Mouse (Mus musculus) forebrain, embryonic 13.5 days (tissue): ENCODE results near the gene Zzz3. TPM values are rescaled to one million over a fixed set of nuclear protein-coding genes. Genes with fewer than 3 reads are reported as not detected.

Source experiments
- ATAC-seq: fragments of 200-750 bp; cut with Nextera tagmentation; 2 replicates; pipeline ENCODE4 v1.8.0; 2017
- H3K27ac ChIP-seq: fragments of 300-500 bp; sonication (generic); 2 replicates; pipeline ENCODE4 v1.5.1; 2015; ENCODE audit warnings: inconsistent platforms, mild to moderate bottlenecking, moderate library complexity
- H3K27me3 ChIP-seq: fragments of 300-500 bp; sonication (generic); 2 replicates; pipeline ENCODE4 v1.6.1; 2015; ENCODE audit warnings: mild to moderate bottlenecking, inconsistent platforms
- H3K36me3 ChIP-seq: fragments of 300-500 bp; sonication (generic); 2 replicates; pipeline ENCODE4 v1.6.1; 2015; ENCODE audit warnings: mild to moderate bottlenecking, inconsistent platforms; ENCODE audit not compliant: poor library complexity, severe bottlenecking
- H3K4me1 ChIP-seq: fragments of 300-500 bp; sonication (generic); 2 replicates; pipeline ENCODE4 v1.6.1; 2015; ENCODE audit warnings: inconsistent platforms
- H3K4me2 ChIP-seq: fragments of 300-500 bp; sonication (generic); 2 replicates; pipeline ENCODE4 v1.6.1; 2015; ENCODE audit warnings: inconsistent platforms, mild to moderate bottlenecking, moderate library complexity
- H3K4me3 ChIP-seq: fragments of 300-500 bp; sonication (generic); 2 replicates; pipeline ENCODE4 v1.5.1; 2015; ENCODE audit warnings: mild to moderate bottlenecking, inconsistent platforms
- H3K9ac ChIP-seq: fragments of 300-500 bp; sonication (generic); 2 replicates; pipeline ENCODE4 v1.6.1; 2015; ENCODE audit warnings: mild to moderate bottlenecking, inconsistent platforms
- H3K9me3 ChIP-seq: fragments of 300-500 bp; sonication (generic); replicated peaks from 2 replicates; pipeline ENCODE4 v1.6.1; 2016; ENCODE audit warnings: inconsistent platforms
- WGBS: fragments of 180-500 bp; shearing (Covaris S2); methylation state at CpG from one replicate; pipeline ENCODE4 v1.1.7; 2015; 5-methylcytosine and 5-hydroxymethylcytosine counted together
- polyA plus RNA-seq: library from polyadenylated mRNA; unstranded; fragments of >200 nt; fragmentation: Nextera tagmentation; extraction: Ambion mirVana; gene quantifications from 2 replicates; pipeline ENCODE4 v1.2.1, GENCODE M21; 2015

The Zzz3 gene
- 39.4 and 46.6 TPM in 2 replicates for polyA plus RNA-seq

DNA sequence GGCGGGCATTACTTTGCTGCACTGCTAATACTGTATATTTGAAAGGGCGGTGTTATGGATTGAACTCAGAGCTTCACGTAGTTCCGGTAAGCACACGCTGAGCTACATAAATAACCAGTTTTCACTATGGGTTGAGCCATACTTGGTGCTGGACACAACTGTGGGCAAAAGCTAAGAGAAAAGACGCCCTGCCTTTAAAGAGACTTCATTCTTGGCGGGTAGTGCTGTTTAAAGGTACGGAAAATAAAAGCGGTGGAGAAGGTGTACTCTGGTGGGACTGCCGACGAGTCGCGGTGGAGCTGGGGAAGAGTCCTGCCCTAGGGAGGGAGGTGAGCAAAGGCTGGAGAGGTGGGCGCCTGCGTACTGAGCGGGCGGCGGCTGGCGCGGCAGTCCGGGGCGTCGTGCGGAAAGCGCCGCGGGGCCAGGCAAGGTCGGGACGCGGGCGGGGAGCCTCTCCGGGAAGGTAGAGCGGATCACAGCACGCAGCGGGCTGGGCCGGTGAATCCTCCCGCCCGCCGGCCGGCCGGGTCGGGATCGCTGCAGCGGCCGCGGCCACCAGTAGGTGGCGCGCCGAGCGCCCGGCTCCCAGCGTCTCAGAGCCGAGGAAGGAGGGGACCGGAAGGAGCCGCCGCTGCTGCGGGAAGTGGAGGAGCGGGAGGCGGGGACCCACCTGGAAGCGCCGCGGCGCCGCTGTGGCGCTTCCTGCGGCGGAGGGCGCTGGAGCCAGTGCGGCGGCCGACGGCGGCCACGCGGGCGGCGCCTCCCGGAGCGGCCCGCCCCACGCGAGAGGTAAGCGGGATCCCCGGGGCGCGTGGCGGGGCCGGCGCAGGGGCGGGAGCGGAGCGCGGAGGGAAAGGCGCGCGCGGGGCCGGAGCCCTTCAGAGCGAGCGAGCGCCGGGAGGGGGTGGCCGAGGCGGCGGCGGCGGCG, at the start of gene Zzz3:
Gene Zzz3, plus strand, starts transcription at position 124 of the 928 bp plus-strand sequence.
- H3K4me3 ChIP-seq: peak within 1 kb of the TSS; percentile 79
- H3K9ac ChIP-seq: peak within 1 kb of the TSS; percentile 93
- H3K27me3 ChIP-seq: no peaks in the 10 kb centered on the region
- WGBS: under 1% methylated on average over 74 of the region's 108 CpGs
- peaks cover 24% of the 10 kb centered on the region for H3K36me3 ChIP-seq
- peaks cover 35% of the 10 kb centered on the region for H3K4me1 ChIP-seq
- H3K9me3 ChIP-seq: no peaks in the 10 kb centered on the region
- H3K4me2 ChIP-seq: peak within 1 kb of the TSS; percentile 80
- H3K27ac ChIP-seq: peak within 1 kb of the TSS; percentile 98
- peak; percentile 92 for ATAC-seq

DNA sequence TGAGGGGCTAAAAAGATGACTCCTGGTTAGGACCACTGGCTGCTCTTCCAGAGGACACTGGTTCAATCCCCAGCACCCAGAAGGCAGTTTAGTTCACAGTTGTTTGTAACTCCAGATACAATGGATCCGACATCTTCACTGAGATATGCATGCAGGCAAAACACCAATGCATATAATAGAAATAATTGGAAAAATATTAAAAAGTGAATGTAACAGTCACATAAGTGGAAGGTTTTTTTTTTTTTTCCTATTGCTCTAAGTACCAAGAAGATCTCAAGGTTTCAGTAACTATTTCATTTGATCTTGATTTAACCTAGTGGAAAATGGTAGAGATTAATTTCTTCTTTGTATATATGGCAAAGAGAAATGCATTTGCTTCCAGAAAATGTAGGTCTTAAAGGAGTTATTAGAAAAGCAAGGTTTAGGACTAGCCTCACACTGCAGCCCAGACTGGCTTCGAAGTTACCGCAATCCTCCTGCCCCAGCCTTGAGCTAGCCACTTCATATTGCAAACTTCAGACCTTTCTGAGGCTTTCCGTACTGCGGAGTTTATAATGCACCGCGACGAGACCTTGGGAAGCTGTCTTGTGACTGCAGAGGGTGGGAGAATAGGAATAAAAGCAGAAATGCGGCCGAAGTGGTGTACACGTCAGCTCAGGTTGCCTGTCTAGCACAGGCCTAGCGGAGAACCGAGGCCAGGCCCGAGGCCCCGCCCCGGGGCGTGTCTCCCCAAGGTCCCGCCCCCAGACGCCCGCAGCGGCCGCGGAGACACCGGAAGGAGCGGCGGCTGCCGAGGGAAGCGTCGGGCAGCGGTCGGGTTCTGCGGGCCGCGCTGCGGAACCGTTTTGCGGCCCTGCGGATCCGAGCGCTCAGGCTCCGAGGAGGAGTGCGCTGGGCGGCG, 49.3 kb upstream of the Zzz3 start, which contains the start of gene Usp33:
Gene Usp33, plus strand, starts transcription at position 747 of the 901 bp plus-strand sequence.
- WGBS: 7% methylated on average over 40 of the region's 44 CpGs
- peak; percentile 99 for ATAC-seq
- H3K36me3 ChIP-seq: no peaks in the 10 kb centered on the region

DNA sequence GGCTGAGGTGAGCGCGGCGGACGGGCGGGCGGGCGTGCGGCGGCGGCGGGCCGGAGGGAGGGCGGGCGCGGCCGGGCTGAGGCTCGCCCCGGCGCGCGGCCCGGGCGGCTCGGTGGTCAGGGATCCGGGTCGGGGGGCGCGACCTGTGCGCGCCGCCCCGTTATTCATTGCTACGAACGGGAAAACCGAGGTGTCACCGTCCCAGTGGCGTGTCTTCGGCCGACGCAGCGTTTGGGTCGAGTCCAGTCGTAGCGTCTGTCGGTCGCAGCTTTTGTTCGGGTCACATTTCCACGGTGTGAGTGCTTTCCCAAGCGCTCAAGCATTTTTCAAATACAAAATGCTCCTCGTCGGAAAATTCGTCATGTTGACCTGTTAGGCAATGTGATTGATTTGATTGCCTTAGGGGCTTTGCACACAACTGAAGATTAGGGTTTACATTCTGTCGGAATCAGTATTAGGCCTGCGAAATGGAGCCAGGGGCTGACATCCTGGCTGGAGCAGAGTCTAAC, 48.6 kb upstream of the Zzz3 start:
- Histone ChIP-seq H3K4me3 (peak overlapping the region; percentile 78), H3K4me1 (peaks cover 29% of the 10 kb centered on the region), H3K9me3 (no peaks in the 10 kb centered on the region), H3K27ac (peak overlapping the region; percentile 54), H3K9ac (peak overlapping the region; percentile 86), H3K27me3 (no peaks in the 10 kb centered on the region), H3K36me3 (no peaks in the 10 kb centered on the region), H3K4me2 (peak overlapping the region; percentile 63)
- no peak for ATAC-seq
- WGBS: under 1% methylated on average over 39 of the region's 54 CpGs

More for the DNA sequence above, 49.3 kb upstream of the Zzz3 start, which contains the start of gene Usp33:
- H3K4me2 ChIP-seq: peak within 1 kb of the TSS; percentile 63
- H3K9ac ChIP-seq: peak within 1 kb of the TSS; percentile 86
- peaks cover 28% of the 10 kb centered on the region for H3K4me1 ChIP-seq
- H3K9me3 ChIP-seq: no peaks in the 10 kb centered on the region
- peak within 1 kb of the TSS; percentile 61 for H3K27ac ChIP-seq
- peak within 1 kb of the TSS; percentile 78 for H3K4me3 ChIP-seq
- no peaks in the 10 kb centered on the region for H3K27me3 ChIP-seq

DNA sequence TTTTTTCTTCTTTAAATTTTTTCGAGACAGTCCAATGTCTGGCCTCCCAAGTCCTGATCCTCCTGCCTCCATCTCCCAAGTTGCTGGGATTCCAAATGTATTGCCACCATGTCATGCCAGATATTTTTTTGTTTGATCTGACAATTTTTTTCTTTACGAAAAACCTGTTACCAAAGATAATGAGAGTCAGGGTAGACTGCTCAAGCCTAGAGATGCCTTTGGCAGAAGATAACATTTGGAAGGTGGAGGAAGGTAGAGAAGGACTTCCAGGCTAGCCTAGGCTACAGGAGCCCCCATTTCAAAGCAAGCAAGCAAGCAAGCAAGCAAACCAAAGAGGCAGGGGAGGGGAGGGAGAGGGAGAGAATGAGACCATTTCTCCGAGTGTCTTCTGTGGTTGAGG, 48.0 kb upstream of the Zzz3 start:
- peak overlapping the region; percentile 63 for H3K4me2 ChIP-seq
- no peak overlapping the region for H3K27ac ChIP-seq
- peak overlapping the region; percentile 78 for H3K4me3 ChIP-seq
- 51% methylated on average over 3 of the region's 3 CpGs for WGBS
- H3K27me3 ChIP-seq: no peaks in the 10 kb centered on the region
- no peaks in the 10 kb centered on the region for H3K36me3 ChIP-seq
- peak overlapping the region; percentile 86 for H3K9ac ChIP-seq
- no peak for ATAC-seq
- peaks cover 29% of the 10 kb centered on the region for H3K4me1 ChIP-seq
- H3K9me3 ChIP-seq: no peaks in the 10 kb centered on the region

DNA sequence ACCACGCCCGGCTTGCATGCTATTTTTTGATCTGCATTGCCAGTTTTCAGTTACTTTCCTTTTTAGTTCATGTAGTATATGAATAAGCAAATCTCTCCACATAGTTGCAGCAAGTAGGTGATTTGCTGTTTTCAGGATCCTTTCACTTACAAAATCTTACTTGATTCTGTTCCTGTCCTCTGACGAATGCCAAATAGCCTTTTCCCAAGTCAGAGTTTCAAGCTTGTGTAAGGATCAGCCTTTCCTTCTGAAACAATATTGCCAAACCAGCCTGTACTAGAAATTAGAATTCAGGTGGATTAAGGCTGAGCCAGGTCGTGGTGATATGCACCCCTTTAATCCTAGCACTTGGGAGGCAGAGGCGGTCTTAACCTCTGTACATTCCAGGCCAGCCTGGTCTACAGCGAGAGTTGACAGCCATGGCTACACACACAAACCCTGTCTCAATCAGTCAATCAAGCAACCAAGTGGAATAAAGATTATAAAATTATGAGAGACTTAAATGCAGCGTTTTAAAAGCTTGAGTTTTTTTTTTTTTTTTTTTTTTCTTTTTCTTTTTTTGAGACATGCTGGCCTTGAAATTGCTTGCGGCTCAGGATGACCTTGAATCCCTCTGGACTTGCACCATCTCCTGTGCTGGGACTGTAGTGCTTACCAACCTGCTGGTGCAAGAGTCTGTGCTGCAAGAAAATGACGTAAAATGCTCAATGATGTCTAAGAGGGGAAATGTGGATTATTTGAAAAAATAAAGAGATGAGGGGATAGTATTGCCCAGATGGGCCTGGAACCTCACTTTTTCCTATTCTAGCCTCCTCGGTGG, 47.1 kb upstream of the Zzz3 start:
- Histone ChIP-seq H3K4me2 (peak overlapping the region; percentile 20; the same call in 1 of the 2 replicates), H3K4me3 (no peak overlapping the region), H3K4me1 (peaks cover 33% of the 10 kb centered on the region), H3K9me3 (no peaks in the 10 kb centered on the region), H3K27ac (no peak overlapping the region), H3K9ac (no peak overlapping the region), H3K36me3 (no peaks in the 10 kb centered on the region), H3K27me3 (no peaks in the 10 kb centered on the region)
- 89% methylated on average over 10 of the region's 10 CpGs for WGBS
- ATAC-seq: no peak

DNA sequence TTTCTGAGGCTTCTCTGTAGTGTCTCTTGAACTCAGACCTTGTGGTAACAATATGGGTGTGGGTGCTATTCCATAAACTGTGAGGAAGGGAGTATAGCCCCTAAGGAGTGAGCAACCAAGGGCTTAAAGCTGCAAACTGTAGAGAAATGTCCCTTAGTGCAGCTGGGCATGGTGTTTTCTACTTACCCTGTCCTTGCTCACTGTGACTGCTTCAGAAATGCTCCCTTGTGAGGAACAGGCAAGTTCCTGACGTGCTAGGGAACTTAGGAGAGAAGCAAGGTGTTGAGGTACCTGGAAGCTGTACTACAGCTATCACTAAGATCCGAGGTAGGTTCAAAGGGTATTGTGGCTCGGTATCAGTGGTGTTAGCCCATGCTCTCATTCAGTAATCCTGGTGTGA, 44.8 kb upstream of the Zzz3 start:
- Histone ChIP-seq H3K27me3 (no peaks in the 10 kb centered on the region), H3K36me3 (no peaks in the 10 kb centered on the region), H3K4me1 (peaks cover 36% of the 10 kb centered on the region), H3K4me2 (no peak overlapping the region), H3K27ac (no peak overlapping the region), H3K4me3 (no peak overlapping the region), H3K9ac (no peak overlapping the region), H3K9me3 (no peaks in the 10 kb centered on the region)
- 80% methylated on average over 3 of the region's 3 CpGs for WGBS
- ATAC-seq: no peak

DNA sequence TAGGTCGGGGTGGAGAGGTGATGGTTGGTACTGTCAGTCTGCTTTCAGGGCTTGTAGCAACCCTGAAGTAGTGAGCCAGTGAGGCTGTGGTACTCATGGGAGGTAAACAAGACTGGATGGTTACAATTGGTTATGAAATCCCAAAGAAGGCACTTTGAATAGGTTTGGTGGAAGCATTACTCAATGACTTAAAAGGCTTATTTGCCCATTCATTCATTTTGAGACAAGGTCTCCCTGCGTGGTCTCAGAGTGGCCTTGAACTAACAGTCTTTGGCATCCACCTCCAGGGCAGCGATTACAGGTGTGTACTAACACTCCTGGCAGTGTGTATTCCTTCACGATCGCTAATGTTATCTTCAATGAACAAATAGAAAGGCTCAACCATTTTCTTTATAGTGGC, 44.3 kb upstream of the Zzz3 start:
- Histone ChIP-seq H3K4me3 (no peak overlapping the region), H3K4me2 (no peak overlapping the region), H3K4me1 (peaks cover 36% of the 10 kb centered on the region), H3K36me3 (no peaks in the 10 kb centered on the region), H3K27ac (no peak overlapping the region), H3K27me3 (no peaks in the 10 kb centered on the region), H3K9me3 (no peaks in the 10 kb centered on the region), H3K9ac (no peak overlapping the region)
- ATAC-seq: no peak
- WGBS: 81% methylated on average over 5 of the region's 5 CpGs

DNA sequence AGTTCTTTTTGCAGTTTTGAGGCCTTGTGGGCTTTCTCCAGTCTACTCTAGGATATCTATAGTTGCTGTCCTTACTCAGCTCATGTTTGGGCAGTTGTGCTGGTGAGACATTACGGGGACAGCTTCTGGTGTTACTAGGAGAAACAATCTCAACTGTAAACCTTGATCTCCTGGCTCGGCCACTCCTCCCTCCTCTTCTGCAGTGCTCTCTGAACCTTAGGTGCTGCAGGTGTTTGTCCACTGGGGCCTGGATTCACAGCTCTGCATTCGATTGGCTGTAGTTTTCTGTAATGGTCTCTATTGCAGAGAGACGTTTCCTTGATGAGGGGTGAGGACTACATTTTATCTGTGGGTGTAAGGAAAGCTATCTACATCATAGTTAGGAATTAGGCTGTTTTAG, 43.0 kb upstream of the Zzz3 start:
- no peaks in the 10 kb centered on the region for H3K9me3 ChIP-seq
- WGBS: 86% methylated on average over 4 of the region's 4 CpGs

DNA sequence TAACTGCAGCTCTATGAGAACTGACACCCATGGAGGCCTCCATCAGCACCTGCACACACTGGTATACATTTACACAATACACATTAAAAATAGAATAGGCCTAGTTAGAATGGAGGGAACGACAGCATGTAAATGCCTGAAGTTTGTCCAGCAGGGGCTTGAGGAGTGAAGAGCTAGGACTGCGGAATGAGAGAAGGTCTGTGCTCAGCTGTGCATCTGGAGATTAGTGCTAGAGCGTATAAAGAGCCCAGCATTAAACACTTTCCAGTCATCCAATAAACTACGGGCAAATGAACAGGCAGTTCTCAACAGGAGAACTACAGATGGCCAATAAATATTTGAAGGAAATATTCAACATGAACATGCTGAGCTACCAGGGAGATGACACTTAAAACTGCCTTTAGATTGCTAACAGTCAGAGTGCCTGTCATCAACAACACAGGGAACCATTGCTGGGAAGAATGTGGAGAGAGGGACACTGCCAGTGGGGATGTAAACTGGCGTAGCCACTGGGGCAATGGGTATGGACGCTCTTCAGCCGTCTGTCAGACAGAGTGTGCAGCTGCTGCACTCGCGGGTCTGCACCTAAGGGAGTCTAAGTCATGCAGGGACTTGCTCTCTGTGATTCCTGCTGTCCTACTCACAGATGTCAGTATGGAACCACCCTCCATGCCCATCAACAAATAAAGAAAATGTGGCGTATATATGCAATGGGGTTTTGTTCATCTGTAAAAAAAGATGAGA, 41.7 kb upstream of the Zzz3 start:
- WGBS: 76% methylated on average over 10 of the region's 10 CpGs
- H3K9me3 ChIP-seq: no peaks in the 10 kb centered on the region
- no peak overlapping the region for H3K27ac ChIP-seq
- no peaks in the 10 kb centered on the region for H3K27me3 ChIP-seq
- peaks cover 21% of the 10 kb centered on the region for H3K4me1 ChIP-seq
- peaks cover 2% of the 10 kb centered on the region; the same call in 1 of the 2 replicates for H3K36me3 ChIP-seq
- no peak overlapping the region for H3K4me3 ChIP-seq
- no peak overlapping the region for H3K4me2 ChIP-seq
- ATAC-seq: no peak
- H3K9ac ChIP-seq: no peak overlapping the region

More for the DNA sequence above, 43.0 kb upstream of the Zzz3 start:
- H3K27ac ChIP-seq: no peak overlapping the region
- no peak overlapping the region for H3K4me2 ChIP-seq
- ATAC-seq: no peak
- H3K4me1 ChIP-seq: peaks cover 34% of the 10 kb centered on the region
- no peak overlapping the region for H3K4me3 ChIP-seq
- no peak overlapping the region for H3K9ac ChIP-seq
- H3K27me3 ChIP-seq: no peaks in the 10 kb centered on the region
- no peaks in the 10 kb centered on the region for H3K36me3 ChIP-seq

DNA sequence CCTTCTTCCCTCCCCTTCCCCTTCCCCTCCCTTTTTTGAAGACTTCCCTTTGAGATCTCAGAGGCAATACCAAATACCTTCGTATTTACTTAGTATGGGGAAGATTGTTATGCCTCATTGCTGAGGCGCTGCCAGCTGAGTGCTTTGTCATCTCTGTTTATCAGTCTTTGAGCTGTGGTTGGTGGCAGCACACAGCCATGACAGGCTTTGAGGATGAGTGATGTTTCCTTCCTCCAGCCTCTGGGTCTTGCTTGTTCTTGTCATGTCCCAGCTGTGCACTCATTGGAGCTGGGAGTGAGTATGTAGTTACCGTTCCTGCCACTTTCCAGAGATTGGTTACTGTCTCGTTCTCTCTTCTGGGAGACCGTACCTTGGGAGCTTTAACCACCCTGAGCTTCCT, 39.9 kb upstream of the Zzz3 start:
- Histone ChIP-seq H3K4me2 (no peak overlapping the region), H3K4me1 (peaks cover 15% of the 10 kb centered on the region), H3K27me3 (no peaks in the 10 kb centered on the region), H3K36me3 (peaks cover 19% of the 10 kb centered on the region), H3K4me3 (no peak overlapping the region), H3K27ac (no peak overlapping the region), H3K9ac (no peak overlapping the region), H3K9me3 (no peaks in the 10 kb centered on the region)
- WGBS: 82% methylated on average over 5 of the region's 5 CpGs
- no peak for ATAC-seq
